Mouse (Mus musculus): Measurements from ENCODE around the gene Olfr642. TPM values are rescaled to one million over a fixed set of nuclear protein-coding genes. Genes with fewer than 3 reads are reported as not detected.

The Olfr642 gene
- not detected in 2 replicates for polyA plus RNA-seq (2016; fragmentation: Nextera tagmentation; extraction: Ambion mirVana)

DNA sequence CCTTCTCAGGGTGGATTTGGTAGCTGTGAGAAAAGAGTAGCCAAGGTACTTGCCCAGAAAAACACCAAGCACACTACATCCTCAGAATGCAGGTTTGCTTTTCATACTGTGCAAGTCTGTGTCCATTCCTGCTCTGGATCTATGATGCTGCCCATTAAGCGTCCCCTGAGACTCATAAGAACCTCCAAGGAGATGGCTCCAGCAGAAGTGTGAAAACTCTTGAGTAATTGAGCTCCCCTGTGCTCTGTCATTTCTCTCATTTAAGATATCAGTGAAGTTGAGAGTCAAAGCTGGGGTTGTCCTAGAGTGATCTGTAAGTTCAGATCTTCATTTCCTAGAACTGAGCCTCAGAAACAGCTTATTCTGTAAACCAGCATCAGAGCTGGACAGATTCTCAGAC lies at the start of gene Olfr642:
Gene Olfr642, minus strand, starts transcription at position 101 of the 400 bp plus-strand sequence.
- DNase-seq (ENCODE audit: extremely low spot score, low spot score), result no peak
- no peaks in the 10 kb centered on the region for H3K9me3 ChIP-seq
- WGBS, result 71% methylated on average over 1 of the region's 1 CpGs
- no peaks in the 10 kb centered on the region for H3K36me3 ChIP-seq (replicated peaks)
- H3K4me1 ChIP-seq, result no peaks in the 10 kb centered on the region
- H3K4me3 ChIP-seq, result no peak within 1 kb of the TSS
- no peak within 1 kb of the TSS for H3K27ac ChIP-seq
- H3K27me3 ChIP-seq (ENCODE audit: poor library complexity, severe bottlenecking), result no peaks in the 10 kb centered on the region

- Histone ChIP-seq H3K9me3 (no peaks in the 10 kb centered on the region), H3K36me3 (replicated peaks) (no peaks in the 10 kb centered on the region), H3K27ac (no peak within 1 kb of the TSS), H3K27me3 (ENCODE audit: poor library complexity, severe bottlenecking) (no peaks in the 10 kb centered on the region), H3K4me3 (no peak within 1 kb of the TSS), H3K4me1 (no peaks in the 10 kb centered on the region)
- 84% methylated on average over 1 of the region's 1 CpGs for WGBS
- DNase-seq (ENCODE audit: extremely low spot score, low spot score), result no peak
Observed at GRCm38 (mm10) chr7:104085365-104085764, 32.9 kb upstream of the Olfr642 start, which contains the start of gene Olfr645. Olfr645 (minus strand) TSS chr7:104085465.

- WGBS, result 79% methylated on average over 2 of the region's 2 CpGs
- no peak for DNase-seq (ENCODE audit: extremely low spot score, low spot score)
- no peaks in the 10 kb centered on the region for H3K9me3 ChIP-seq
- H3K27me3 ChIP-seq (ENCODE audit: poor library complexity, severe bottlenecking), result no peaks in the 10 kb centered on the region
- H3K4me1 ChIP-seq, result no peaks in the 10 kb centered on the region
- H3K36me3 ChIP-seq (replicated peaks), result no peaks in the 10 kb centered on the region
- H3K27ac ChIP-seq, result no peak within 1 kb of the TSS
- no peak within 1 kb of the TSS for H3K4me3 ChIP-seq
Observed at GRCm38 (mm10) chr7:104071769-104072168, 19.3 kb upstream of the Olfr642 start, which contains the start of gene Olfr644. Olfr644 (minus strand) TSS chr7:104071869.

DNA sequence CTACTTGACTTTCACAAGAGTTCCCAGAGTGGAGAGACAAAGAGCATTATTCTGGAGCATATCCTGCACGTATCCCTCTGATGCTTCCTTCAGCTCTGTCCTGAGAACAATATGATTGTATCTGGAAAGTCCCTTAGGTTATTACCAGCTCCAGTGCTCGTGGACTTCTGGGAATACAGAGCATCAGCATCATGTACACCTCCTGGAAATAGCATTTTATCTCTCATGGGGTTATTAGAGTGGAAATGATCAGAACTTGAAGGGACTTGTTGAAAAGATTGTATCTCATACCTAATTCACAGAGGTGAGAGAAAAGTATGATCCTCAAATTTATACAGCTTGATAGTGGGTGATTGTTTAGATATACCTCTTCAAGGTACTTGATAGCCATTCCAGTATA lies 8.9 kb upstream of the Olfr642 start, which contains the start of gene 4930516K23Rik:
Gene 4930516K23Rik, minus strand, starts transcription at position 101 of the 400 bp plus-strand sequence.
- no peaks in the 10 kb centered on the region for H3K4me1 ChIP-seq
- no peak for DNase-seq (ENCODE audit: extremely low spot score, low spot score)
- H3K9me3 ChIP-seq, result no peaks in the 10 kb centered on the region
- no peaks in the 10 kb centered on the region for H3K36me3 ChIP-seq (replicated peaks)
- WGBS, result 74% methylated on average over 2 of the region's 2 CpGs
- no peak within 1 kb of the TSS for H3K4me3 ChIP-seq
- H3K27ac ChIP-seq, result no peak within 1 kb of the TSS
- H3K27me3 ChIP-seq (ENCODE audit: poor library complexity, severe bottlenecking), result no peaks in the 10 kb centered on the region

DNA sequence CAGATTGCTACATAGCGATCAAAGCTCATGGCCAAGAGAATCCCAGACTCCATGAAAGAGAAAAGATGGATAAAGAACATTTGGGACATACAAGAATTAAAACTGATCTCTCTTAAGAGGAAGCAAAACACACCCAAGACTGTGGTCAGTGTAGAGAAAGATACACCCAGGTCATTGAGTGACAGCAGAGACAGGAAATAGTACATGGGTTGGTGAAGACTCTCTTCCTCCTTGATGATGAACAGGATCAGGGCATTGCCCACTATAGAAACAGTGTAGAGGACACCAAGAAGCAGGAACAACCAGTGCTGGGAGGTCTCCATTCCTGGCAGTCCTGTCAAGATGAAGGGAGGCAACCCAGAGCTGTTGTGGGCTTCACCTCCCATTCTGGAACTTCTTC lies 6.7 kb upstream of the Olfr642 start:
- Histone ChIP-seq H3K4me1 (no peaks in the 10 kb centered on the region), H3K4me3 (no peak overlapping the region), H3K27me3 (ENCODE audit: poor library complexity, severe bottlenecking) (no peaks in the 10 kb centered on the region), H3K36me3 (replicated peaks) (no peaks in the 10 kb centered on the region), H3K9me3 (no peaks in the 10 kb centered on the region), H3K27ac (no peak overlapping the region)
- 86% methylated on average over 1 of the region's 1 CpGs for WGBS
- no peak for DNase-seq (ENCODE audit: extremely low spot score, low spot score)

- no peaks in the 10 kb centered on the region for H3K36me3 ChIP-seq (replicated peaks)
- no peaks in the 10 kb centered on the region for H3K4me1 ChIP-seq
- WGBS, result 87% methylated on average over 4 of the region's 4 CpGs
- H3K9me3 ChIP-seq, result no peaks in the 10 kb centered on the region
- no peak overlapping the region for H3K27ac ChIP-seq
- no peak for DNase-seq (ENCODE audit: extremely low spot score, low spot score)
- H3K4me3 ChIP-seq, result no peak overlapping the region
- no peaks in the 10 kb centered on the region for H3K27me3 ChIP-seq (ENCODE audit: poor library complexity, severe bottlenecking)
Observed at GRCm38 (mm10) chr7:104050745-104051144, 1.7 kb downstream of the Olfr642 start.

GRCm38 (mm10) chr7:104035145-104035544 lies 17.3 kb downstream of the Olfr642 start, which contains the start of gene Olfr641:
Olfr641 (plus strand) TSS chr7:104035445.
- H3K36me3 ChIP-seq (replicated peaks), result no peaks in the 10 kb centered on the region
- no peak within 1 kb of the TSS for H3K27ac ChIP-seq
- H3K4me3 ChIP-seq, result no peak within 1 kb of the TSS
- no peak for DNase-seq (ENCODE audit: extremely low spot score, low spot score)
- 81% methylated on average over 1 of the region's 1 CpGs for WGBS
- no peaks in the 10 kb centered on the region for H3K9me3 ChIP-seq
- no peaks in the 10 kb centered on the region for H3K27me3 ChIP-seq (ENCODE audit: poor library complexity, severe bottlenecking)
- no peaks in the 10 kb centered on the region for H3K4me1 ChIP-seq

DNA sequence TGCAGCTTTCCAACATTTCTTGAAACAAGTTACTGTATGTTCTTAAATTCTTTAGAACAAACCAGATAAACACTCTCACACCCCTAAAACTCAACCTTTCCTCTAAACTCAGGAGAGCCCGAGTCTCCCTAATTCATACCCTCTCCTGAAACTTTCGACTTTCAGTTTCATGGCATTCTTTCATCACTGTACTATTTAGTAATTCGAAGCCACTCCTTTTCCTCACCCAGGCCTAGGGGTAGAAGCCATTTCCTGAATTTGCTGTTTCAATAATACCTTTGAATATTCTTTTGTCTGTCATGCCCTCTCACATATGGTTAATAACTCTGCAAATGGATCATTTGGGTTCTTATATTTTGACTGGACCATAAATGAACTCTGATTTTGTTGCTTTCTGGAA lies 25.5 kb downstream of the Olfr642 start:
- no peaks in the 10 kb centered on the region for H3K36me3 ChIP-seq (replicated peaks)
- no peaks in the 10 kb centered on the region for H3K4me1 ChIP-seq
- 85% methylated on average over 3 of the region's 3 CpGs for WGBS
- H3K27ac ChIP-seq, result no peak overlapping the region
- H3K27me3 ChIP-seq (ENCODE audit: poor library complexity, severe bottlenecking), result no peaks in the 10 kb centered on the region
- no peaks in the 10 kb centered on the region for H3K9me3 ChIP-seq
- H3K4me3 ChIP-seq, result no peak overlapping the region
- no peak for DNase-seq (ENCODE audit: extremely low spot score, low spot score)

DNA sequence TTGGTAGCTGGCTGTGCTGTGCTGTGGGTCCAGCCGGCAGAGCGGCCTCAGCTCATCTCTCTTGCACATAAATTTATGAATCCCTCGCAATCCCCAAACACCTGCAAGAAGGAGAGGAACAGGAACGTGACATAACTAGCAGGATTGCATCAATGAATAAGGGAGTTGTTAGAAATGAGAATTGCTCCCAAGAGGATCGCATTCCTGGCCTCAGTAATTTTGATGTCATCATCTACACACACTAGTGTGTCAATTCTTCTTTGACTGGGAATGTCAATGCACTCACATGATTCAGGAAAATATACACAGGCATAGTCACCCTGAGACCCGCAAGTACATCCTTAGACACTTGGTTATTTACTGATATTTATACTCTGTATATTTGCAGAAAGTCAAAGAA lies 27.0 kb downstream of the Olfr642 start, which contains the start of gene Olfr640:
Gene Olfr640, minus strand, starts transcription at position 101 of the 400 bp plus-strand sequence.
- Histone ChIP-seq H3K27ac (no peak within 1 kb of the TSS), H3K27me3 (ENCODE audit: poor library complexity, severe bottlenecking) (no peaks in the 10 kb centered on the region), H3K4me1 (no peaks in the 10 kb centered on the region), H3K36me3 (replicated peaks) (no peaks in the 10 kb centered on the region), H3K4me3 (no peak within 1 kb of the TSS), H3K9me3 (no peaks in the 10 kb centered on the region)
- no peak for DNase-seq (ENCODE audit: extremely low spot score, low spot score)
- 86% methylated on average over 6 of the region's 6 CpGs for WGBS

DNA sequence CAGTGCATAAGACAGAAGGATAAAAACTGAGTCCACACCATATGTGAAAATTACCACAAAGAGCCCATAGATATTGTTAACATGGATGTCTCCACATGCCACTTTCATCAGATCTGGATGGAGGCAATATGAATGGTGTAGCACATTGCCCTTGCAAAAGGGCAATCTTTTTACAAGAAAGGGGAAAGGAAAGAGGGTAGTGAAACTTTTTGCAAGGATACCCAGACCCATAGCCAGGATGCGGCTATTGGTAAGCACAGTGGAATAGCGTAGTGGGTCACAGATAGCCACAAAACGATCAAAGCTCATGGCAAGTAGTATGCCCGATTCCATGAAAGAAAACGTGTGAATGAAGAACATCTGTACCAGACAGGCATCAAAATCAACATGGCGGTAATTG lies 30.8 kb downstream of the Olfr642 start:
- no peaks in the 10 kb centered on the region for H3K9me3 ChIP-seq
- no peak overlapping the region for H3K4me3 ChIP-seq
- 94% methylated on average over 6 of the region's 6 CpGs for WGBS
- no peak overlapping the region for H3K27ac ChIP-seq
- H3K36me3 ChIP-seq (replicated peaks), result no peaks in the 10 kb centered on the region
- no peak for DNase-seq (ENCODE audit: extremely low spot score, low spot score)
- no peaks in the 10 kb centered on the region for H3K4me1 ChIP-seq
- H3K27me3 ChIP-seq (ENCODE audit: poor library complexity, severe bottlenecking), result no peaks in the 10 kb centered on the region

- WGBS, result 93% methylated on average over 1 of the region's 1 CpGs
- H3K4me3 ChIP-seq, result no peak overlapping the region
Observed at GRCm38 (mm10) chr7:104018953-104019352, 33.5 kb downstream of the Olfr642 start.

DNA sequence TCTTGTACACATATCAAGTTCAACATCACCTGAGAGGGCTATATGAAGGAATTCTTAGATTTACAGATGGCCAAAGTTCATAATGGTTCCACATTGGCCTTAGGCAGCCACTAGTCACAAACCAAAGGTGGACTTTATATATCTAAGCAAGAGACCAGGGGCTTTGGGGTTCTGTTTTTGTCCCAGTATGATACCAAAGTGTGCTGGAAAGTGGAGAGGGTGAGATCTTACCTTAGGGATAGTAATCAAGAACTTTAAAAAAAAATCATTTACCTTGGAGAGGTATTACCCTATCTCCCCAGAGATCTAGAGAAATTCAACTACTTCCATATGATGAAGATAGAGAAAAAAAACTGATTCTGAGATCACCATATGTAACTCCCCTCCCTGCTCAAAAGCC lies 35.3 kb downstream of the Olfr642 start, which contains the start of gene Olfr639:
Gene Olfr639, minus strand, starts transcription at position 101 of the 400 bp plus-strand sequence.
- no peak within 1 kb of the TSS for H3K4me3 ChIP-seq
- H3K9me3 ChIP-seq, result no peaks in the 10 kb centered on the region
- no peak for DNase-seq (ENCODE audit: extremely low spot score, low spot score)
- H3K4me1 ChIP-seq, result no peaks in the 10 kb centered on the region
- H3K27ac ChIP-seq, result no peak within 1 kb of the TSS
- H3K27me3 ChIP-seq (ENCODE audit: poor library complexity, severe bottlenecking), result no peaks in the 10 kb centered on the region
- H3K36me3 ChIP-seq (replicated peaks), result no peaks in the 10 kb centered on the region

More at GRCm38 (mm10) chr7:104018953-104019352, 33.5 kb downstream of the Olfr642 start:
- H3K9me3 ChIP-seq, result no peaks in the 10 kb centered on the region
- no peak for DNase-seq (ENCODE audit: extremely low spot score, low spot score)
- H3K36me3 ChIP-seq (replicated peaks), result no peaks in the 10 kb centered on the region
- no peaks in the 10 kb centered on the region for H3K27me3 ChIP-seq (ENCODE audit: poor library complexity, severe bottlenecking)
- no peaks in the 10 kb centered on the region for H3K4me1 ChIP-seq
- no peak overlapping the region for H3K27ac ChIP-seq

DNA sequence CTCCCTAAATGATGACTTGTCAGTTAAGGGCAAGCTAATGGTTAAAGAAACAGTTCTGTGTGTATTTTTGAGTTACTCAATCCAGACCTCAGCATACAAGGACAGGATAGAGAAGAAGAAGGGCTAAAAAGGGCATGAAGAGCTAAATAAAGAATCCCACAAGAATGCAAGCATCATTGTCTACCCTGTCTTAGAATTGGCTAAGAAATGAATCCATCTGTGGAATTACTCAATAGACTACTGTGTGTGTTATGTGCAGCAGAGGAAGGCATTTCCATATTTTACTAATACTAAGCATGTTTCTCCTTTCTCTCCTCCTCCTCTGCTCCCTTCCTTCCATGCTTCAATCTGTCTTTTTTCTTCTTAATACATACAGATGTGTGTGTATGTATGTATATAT lies 53.3 kb downstream of the Olfr642 start:
- H3K4me3 ChIP-seq, result no peak overlapping the region
- H3K4me1 ChIP-seq, result no peaks in the 10 kb centered on the region
- no peaks in the 10 kb centered on the region for H3K27me3 ChIP-seq (ENCODE audit: poor library complexity, severe bottlenecking)
- no peak for DNase-seq (ENCODE audit: extremely low spot score, low spot score)
- H3K27ac ChIP-seq, result no peak overlapping the region
- H3K9me3 ChIP-seq, result no peaks in the 10 kb centered on the region
- no peaks in the 10 kb centered on the region for H3K36me3 ChIP-seq (replicated peaks)

GRCm38 (mm10) chr7:103998446-103998845 lies 54.0 kb downstream of the Olfr642 start, which contains the start of gene Olfr638:
Olfr638 (plus strand) TSS chr7:103998746.
- H3K4me1 ChIP-seq, result no peaks in the 10 kb centered on the region
- H3K4me3 ChIP-seq, result no peak within 1 kb of the TSS
- no peaks in the 10 kb centered on the region for H3K36me3 ChIP-seq (replicated peaks)
- no peaks in the 10 kb centered on the region for H3K27me3 ChIP-seq (ENCODE audit: poor library complexity, severe bottlenecking)
- H3K9me3 ChIP-seq, result no peaks in the 10 kb centered on the region
- DNase-seq (ENCODE audit: extremely low spot score, low spot score), result no peak
- no peak within 1 kb of the TSS for H3K27ac ChIP-seq

All from forebrain, embryonic 10.5 days (tissue).